Mouse (Mus musculus) cerebellum, adult 2 months (tissue): ENCODE results near the gene Kif17. TPM values are rescaled to one million over a fixed set of nuclear protein-coding genes. Genes with fewer than 3 reads are reported as not detected.
A peak's percentile ranks its signal among the peaks of the same experiment; 100 is the strongest.

ENCODE experiments used
- DNase-seq, 2 experiments: peaks; one replicate each; pipeline ENCODE4 v3.0.0; 2021
- H3K27ac ChIP-seq: fragments of 200-500 bp; 2 replicates; pipeline ENCODE4 v1.5.1; 2012; ENCODE audit warnings: low read length, control low read depth, inconsistent platforms; ENCODE audit not compliant: insufficient read depth
- H3K27me3 ChIP-seq: fragments of 200-500 bp; 2 replicates; pipeline ENCODE4 v1.6.1; 2012; ENCODE audit warnings: inconsistent platforms, mild to moderate bottlenecking, low read length, moderate library complexity; ENCODE audit not compliant: control insufficient read depth, insufficient read depth
- H3K4me1 ChIP-seq: fragments of 200-500 bp; 2 replicates; pipeline ENCODE4 v1.6.1; 2011; ENCODE audit warnings: low read length; ENCODE audit not compliant: control insufficient read depth, insufficient read depth
- H3K4me3 ChIP-seq: fragments of 200-500 bp; replicated peaks from 2 replicates; pipeline ENCODE3; 2011; ENCODE audit warnings: mild to moderate bottlenecking, low read depth, low read length, control low read depth; ENCODE audit not compliant: insufficient read depth
- CTCF ChIP-seq: fragments of 200-500 bp; IDR thresholded peaks from 2 replicates; pipeline ENCODE4 v1.5.1; 2011; ENCODE audit warnings: low read depth, mild to moderate bottlenecking, control low read depth, low read length, moderate library complexity, borderline replicate concordance; ENCODE audit not compliant: insufficient read depth
- POLR2A ChIP-seq: fragments of 200-500 bp; IDR thresholded peaks from 2 replicates; pipeline ENCODE4 v1.6.1; 2011; ENCODE audit warnings: low read length, control low read depth, borderline replicate concordance; ENCODE audit not compliant: insufficient read depth
- WGBS: fragments of 180-500 bp; shearing (Covaris S2); methylation state at CpG from one replicate; pipeline ENCODE4 v1.1.7; 2018; 5-methylcytosine and 5-hydroxymethylcytosine counted together
- polyA plus RNA-seq: library from polyadenylated mRNA; depleted of rRNA; stranded (reverse); fragments of >200 nt; gene quantifications from 2 replicates; pipeline ENCODE4 v1.2.3, GENCODE M21; 2012

The Kif17 gene
- polyA plus RNA-seq, 1 experiment = 12.7 TPM

DNA sequence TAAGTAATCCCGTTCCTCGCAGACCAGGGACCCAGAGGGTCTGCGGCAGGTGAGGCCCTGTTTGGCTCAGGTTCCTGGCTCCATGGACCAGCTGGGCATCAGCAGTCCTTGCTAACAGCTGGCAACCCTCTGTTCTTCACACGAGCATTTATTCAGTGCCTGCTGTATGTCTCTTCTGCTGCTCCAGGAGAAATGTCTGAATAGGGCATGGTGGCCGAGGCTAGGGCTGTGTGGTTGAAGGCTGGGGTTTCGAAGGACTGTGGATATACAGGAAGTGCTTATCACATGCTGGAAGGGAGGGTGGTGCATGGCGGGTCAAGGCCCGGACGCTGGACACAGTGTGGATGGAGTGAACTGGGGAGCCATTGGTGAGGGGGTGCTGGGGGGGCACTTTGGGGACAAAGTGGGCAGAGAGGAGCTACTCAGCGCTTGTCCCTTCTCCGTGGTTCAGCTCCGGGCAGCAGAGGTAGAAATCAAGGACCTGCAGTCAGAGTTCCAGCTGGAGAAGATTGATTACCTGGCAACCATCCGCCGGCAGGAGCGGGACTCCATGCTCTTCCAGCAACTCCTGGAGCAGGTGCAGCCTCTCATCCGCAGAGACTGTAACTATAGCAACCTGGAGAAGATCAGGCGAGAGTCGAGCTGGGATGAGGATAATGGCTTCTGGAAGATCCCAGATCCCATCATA is 43.2 kb downstream of the Kif17 start:
- Histone ChIP-seq H3K4me1 (no peaks in the 10 kb centered on the region), H3K27ac (no peak overlapping the region), H3K27me3 (no peaks in the 10 kb centered on the region), H3K4me3 (no peak overlapping the region)
- no peak for TF ChIP-seq POLR2A
- TF ChIP-seq CTCF = no peak
- 41% methylated on average over 18 of the region's 18 CpGs for WGBS
- no peak for DNase-seq

DNA sequence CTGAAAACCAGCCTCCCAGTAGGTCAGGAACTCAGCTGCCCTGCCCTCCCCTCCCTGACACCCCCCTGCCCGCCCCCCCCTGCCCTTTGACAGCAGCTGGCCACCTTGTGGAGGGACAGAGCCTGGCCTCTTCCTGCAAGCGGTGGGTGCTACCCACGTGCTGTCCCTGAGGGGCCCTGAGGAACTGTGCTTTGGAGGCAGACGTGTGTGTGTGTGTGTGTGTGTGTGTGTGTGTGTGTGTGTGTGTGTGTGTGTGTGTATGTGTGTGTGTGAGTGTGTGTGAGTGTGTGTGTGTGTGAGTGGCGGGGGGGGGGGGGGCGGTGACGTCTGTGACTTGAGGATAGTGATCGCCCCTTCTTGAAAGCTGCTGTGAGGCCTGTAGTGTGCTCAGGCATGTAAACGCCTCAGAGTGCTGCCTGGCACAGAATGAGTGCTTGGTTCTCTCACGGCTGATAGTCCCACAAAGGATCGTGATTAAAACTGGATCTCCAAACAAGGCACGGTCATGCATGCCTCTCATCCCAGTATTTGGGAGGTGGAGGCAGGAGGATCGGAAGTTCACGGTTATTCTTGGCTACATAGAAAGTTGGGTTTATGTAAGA is 43.8 kb downstream of the Kif17 start:
- 60% methylated on average over 9 of the region's 14 CpGs for WGBS
- TF ChIP-seq CTCF (no peak), POLR2A (no peak)
- no peaks in the 10 kb centered on the region for H3K4me1 ChIP-seq
- no peak for DNase-seq
- no peak overlapping the region for H3K4me3 ChIP-seq
- H3K27ac ChIP-seq = no peak overlapping the region
- no peaks in the 10 kb centered on the region for H3K27me3 ChIP-seq

DNA sequence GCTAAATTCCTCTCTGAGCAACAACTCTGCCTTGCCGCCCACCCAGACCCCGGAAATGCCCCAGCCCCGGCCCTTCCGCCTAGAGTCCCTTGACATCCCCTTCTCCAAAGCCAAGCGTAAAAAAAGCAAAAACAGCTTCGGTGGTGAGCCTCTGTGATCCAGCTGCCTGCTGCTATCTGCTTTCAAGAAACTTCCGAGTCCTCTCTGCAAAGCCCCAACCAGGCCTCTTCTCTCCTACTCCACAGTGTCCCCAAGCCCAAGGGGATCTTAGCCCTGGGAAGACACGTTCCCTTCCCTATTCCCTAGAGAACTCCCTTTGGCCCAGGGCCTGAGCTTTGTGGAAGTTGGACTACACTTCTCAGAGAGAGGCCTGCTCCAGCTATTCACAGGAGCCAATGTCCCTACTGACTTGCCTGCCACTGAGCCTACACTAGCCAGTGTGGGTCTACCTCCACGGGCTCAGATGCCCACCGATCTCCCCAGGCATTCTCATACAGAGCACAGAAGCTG is 51.1 kb downstream of the Kif17 start:
- no peak overlapping the region for H3K4me3 ChIP-seq
- WGBS = 71% methylated on average over 10 of the region's 10 CpGs
- TF ChIP-seq CTCF = no peak
- no peak for TF ChIP-seq POLR2A
- H3K27ac ChIP-seq = no peak overlapping the region
- H3K27me3 ChIP-seq = no peaks in the 10 kb centered on the region
- DNase-seq = no peak
- peaks cover 3% of the 10 kb centered on the region for H3K4me1 ChIP-seq

DNA sequence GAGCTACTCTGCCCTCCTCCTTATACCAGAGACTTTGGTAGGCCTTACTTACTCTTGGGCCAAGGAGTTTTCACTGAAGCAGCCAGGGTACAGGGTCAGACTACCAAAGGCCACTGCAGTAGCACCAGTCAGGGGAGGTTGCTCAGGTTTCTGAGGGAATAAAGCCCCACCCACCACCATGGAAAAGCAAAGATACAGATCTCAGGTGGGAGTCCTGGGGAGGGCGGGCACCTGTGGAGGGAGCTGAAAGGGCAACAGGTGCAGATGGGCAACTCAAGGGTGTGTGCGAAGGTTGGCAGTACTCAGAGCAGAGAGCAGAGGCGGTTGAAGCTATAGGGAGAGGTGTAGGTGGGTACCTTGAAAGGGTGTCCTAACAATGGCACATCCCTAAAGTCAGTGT is 52.8 kb downstream of the Kif17 start:
- no peak overlapping the region for H3K27ac ChIP-seq
- H3K4me1 ChIP-seq = peaks cover 6% of the 10 kb centered on the region
- 96% methylated on average over 3 of the region's 3 CpGs for WGBS
- no peak for TF ChIP-seq CTCF
- H3K27me3 ChIP-seq = no peaks in the 10 kb centered on the region
- no peak for DNase-seq
- H3K4me3 ChIP-seq = no peak overlapping the region

DNA sequence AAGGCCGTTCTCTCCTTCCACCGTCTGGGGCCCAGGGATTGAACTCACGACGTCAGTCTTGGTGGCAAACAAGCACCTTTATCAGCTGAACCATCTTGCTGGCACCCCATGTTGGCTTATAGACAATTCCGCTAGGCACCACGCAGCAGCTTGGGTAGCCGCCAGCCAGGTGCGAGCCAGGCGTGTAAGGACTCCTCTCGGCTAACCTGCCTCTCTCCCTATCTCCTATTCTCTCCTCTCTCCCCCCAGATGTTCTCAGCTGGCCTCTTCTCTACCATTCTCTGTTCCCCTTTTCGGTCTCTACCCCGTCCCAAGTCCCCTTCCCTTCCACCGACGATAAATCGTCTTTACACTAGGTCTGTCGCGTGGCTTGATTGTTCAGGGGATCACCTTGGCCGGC is 53.5 kb downstream of the Kif17 start:
- DNase-seq = no peak
- Histone ChIP-seq H3K27me3 (no peaks in the 10 kb centered on the region), H3K27ac (no peak overlapping the region), H3K4me1 (peaks cover 6% of the 10 kb centered on the region), H3K4me3 (peak overlapping the region; percentile 73)
- TF ChIP-seq POLR2A (no peak), CTCF (no peak)
- WGBS = 11% methylated on average over 18 of the region's 18 CpGs

DNA sequence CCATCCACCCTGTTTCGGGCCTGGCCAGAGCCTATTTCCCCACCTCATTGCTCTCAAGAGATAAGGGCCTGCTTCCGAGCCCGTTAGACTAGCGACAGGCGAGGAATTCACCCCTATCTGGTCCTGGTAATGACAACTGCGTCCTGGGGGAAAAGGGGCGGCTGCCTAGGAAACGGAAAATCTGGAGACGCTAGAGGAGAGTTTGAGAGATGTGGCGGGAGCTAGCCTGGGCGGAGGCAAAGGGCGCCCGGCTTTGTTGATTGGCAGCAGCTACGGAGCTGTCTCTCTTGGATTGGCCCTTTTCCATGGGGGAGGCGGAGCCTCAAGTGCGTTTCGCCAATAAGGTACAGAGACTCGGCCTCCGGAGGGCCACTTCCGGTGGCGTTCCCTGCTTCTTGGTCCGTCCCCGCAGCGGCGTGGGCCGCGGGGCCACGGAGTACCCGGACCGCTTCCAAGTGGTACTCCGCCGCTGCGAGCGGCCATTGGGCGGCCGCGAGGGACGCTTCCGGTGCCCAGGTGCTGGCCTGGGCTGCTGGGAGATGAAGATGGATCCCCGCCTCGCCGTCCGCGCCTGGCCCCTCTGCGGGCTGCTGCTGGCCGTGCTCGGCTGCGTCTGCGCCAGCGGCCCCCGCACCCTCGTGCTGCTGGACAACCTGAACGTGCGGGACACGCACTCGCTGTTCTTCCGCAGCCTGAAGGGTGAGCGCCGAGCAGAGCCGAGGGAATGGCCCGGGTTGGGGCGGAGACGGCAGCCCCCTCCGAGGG is 54.3 kb downstream of the Kif17 start, which contains the start of gene Ddost:
Gene Ddost, plus strand, starts transcription at position 391 of the 765 bp plus-strand sequence.
- Histone ChIP-seq H3K27ac (peak within 1 kb of the TSS; percentile 56; the same call in 1 of the 2 replicates), H3K4me1 (peaks cover 6% of the 10 kb centered on the region), H3K27me3 (no peaks in the 10 kb centered on the region), H3K4me3 (peak within 1 kb of the TSS; percentile 73)
- under 1% methylated on average over 64 of the region's 64 CpGs for WGBS
- TF ChIP-seq POLR2A (peak; percentile 86), CTCF (no peak)
- DNase-seq = peak; percentile 99 to 100

DNA sequence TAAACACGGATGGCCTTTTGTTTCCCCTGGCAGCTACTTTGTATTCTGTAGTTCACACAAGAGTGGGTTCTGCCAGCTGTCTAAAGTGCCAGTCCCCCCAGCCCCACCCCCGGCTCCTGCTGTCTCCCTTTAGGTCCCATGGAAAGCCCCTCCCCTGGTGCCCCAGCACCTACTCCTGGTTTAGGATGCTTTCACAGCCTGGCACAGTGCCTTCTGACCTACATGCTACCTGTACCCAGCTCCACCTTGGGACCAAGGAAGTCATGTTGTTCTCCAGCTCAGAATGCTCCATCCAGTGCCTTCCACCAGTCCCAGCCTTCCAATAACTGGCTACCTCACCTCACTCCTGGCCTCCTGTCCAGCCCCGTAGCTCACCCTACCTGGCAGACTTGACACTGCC is 56.8 kb downstream of the Kif17 start:
- H3K27me3 ChIP-seq = no peaks in the 10 kb centered on the region
- H3K4me3 ChIP-seq = no peak overlapping the region
- TF ChIP-seq POLR2A = no peak
- TF ChIP-seq CTCF = no peak
- DNase-seq = no peak
- peaks cover 6% of the 10 kb centered on the region for H3K4me1 ChIP-seq
- WGBS = 65% methylated on average over 3 of the region's 3 CpGs
- H3K27ac ChIP-seq = no peak overlapping the region
